ENCODE assay signal across 9 mouse cellular contexts in genomic region chr4:141766668-141767352, GRCm38 (mm10). TPM values are rescaled to one million over a fixed set of nuclear protein-coding genes. Genes with fewer than 3 reads are reported as not detected.
DNase-seq lines count a peak whose midpoint lies in the region; ATAC-seq lines count a peak whose summit lies in the region.
"Had no signal": no experiment of that assay in that cellular context is flagged by ENCODE, and none has a peak within 500 bp of the region (broad histone marks: within the 10 kb centered on the region; RNA-seq: fewer than 3 reads in every experiment).

No protein-coding gene starts in this region.

- peak overlapping the region; percentile 91 for H3K27ac ChIP-seq in lung, embryonic 15.5 days
- H3K27ac ChIP-seq in heart, embryonic 13.5 days (replicated peaks) = peak overlapping the region; percentile 93
- peak overlapping the region; percentile 70 for H3K27ac ChIP-seq in neural tube, embryonic 14.5 days (ENCODE audit: low read depth, low read length)

- H3K36me3 ChIP-seq in lung, embryonic 15.5 days = peaks cover 48% of the 10 kb centered on the region
- peaks cover 76% of the 10 kb centered on the region for H3K36me3 ChIP-seq in heart, embryonic 13.5 days
- peaks cover 51% of the 10 kb centered on the region for H3K36me3 ChIP-seq in neural tube, embryonic 14.5 days (ENCODE audit: control insufficient read depth, insufficient read depth, low read length)

- no peak overlapping the region for H3K4me3 ChIP-seq in lung, embryonic 15.5 days
- H3K4me3 ChIP-seq in heart, embryonic 13.5 days = peak overlapping the region; percentile 17
- no peak overlapping the region for H3K4me3 ChIP-seq in neural tube, embryonic 14.5 days (ENCODE audit: low read depth, low read length)

- DNase-seq in lung, postnatal 25 days (ENCODE audit: low spot score) = no peak
- peak; percentile 40 for DNase-seq in cerebellum, adult 11-12 months
- peak; percentile 43 to 63 for DNase-seq in kidney, postnatal 4 days
- DNase-seq in B cell, adult 2 months = no peak

- peak overlapping the region; percentile 21 for H3K4me2 ChIP-seq in lung, embryonic 15.5 days
- peak overlapping the region; percentile 57 for H3K4me2 ChIP-seq in heart, embryonic 13.5 days
- peak overlapping the region; percentile 11 for H3K4me2 ChIP-seq in neural tube, embryonic 14.5 days (ENCODE audit: low read depth, low read length)

- no peak overlapping the region for H3K9ac ChIP-seq in lung, embryonic 15.5 days
- H3K9ac ChIP-seq in heart, embryonic 13.5 days = peak overlapping the region; percentile 58
- no peak overlapping the region for H3K9ac ChIP-seq in neural tube, embryonic 14.5 days (replicated peaks; ENCODE audit: low read depth, low read length)

- ATAC-seq in lung, embryonic 15.5 days (ENCODE audit: borderline replicate concordance, extremely low read depth, low FRiP score, low TSS enrichment) = peak; percentile 86
- peak; percentile 25; the same call in 1 of the 2 replicates for ATAC-seq in heart, embryonic 13.5 days (ENCODE audit: extremely low read depth, insufficient number of reproducible peaks, low FRiP score, low TSS enrichment)
- peak; percentile 84 for ATAC-seq in neural tube, embryonic 14.5 days (ENCODE audit: low read depth)
- ATAC-seq in megakaryocyte progenitor cell, adult 5-6 weeks (replicated peaks; ENCODE audit: poor library complexity) = no peak; the same call in none of the 2 replicates

- H3K9me3 ChIP-seq in lung, embryonic 15.5 days = no peaks in the 10 kb centered on the region
- H3K9me3 ChIP-seq in heart, embryonic 13.5 days = no peaks in the 10 kb centered on the region
- H3K9me3 ChIP-seq in neural tube, embryonic 14.5 days (ENCODE audit: control insufficient read depth, low read length) = no peaks in the 10 kb centered on the region

- WGBS in lung, embryonic 15.5 days = 35% methylated on average over 19 of the region's 19 CpGs
- 31% methylated on average over 19 of the region's 19 CpGs for WGBS in heart, embryonic 13.5 days
- 44% methylated on average over 19 of the region's 19 CpGs for WGBS in neural tube, embryonic 14.5 days

- H3K4me1 ChIP-seq in lung, embryonic 15.5 days = peaks cover 34% of the 10 kb centered on the region
- H3K4me1 ChIP-seq in heart, embryonic 13.5 days = peaks cover 46% of the 10 kb centered on the region
- H3K4me1 ChIP-seq in neural tube, embryonic 14.5 days (ENCODE audit: control insufficient read depth, insufficient read depth, low read length) = peaks cover 6% of the 10 kb centered on the region; the same call in 1 of the 2 replicates

- H3K27me3 ChIP-seq in lung, embryonic 15.5 days = no peaks in the 10 kb centered on the region
- H3K27me3 ChIP-seq in heart, embryonic 13.5 days (replicated peaks) = no peaks in the 10 kb centered on the region
- no peaks in the 10 kb centered on the region for H3K27me3 ChIP-seq in neural tube, embryonic 14.5 days (ENCODE audit: control insufficient read depth, insufficient read depth, low read length)

RNA-seq across cellular contexts. Expression of gene Agmat, which starts 20.3 kb away (rescaled TPM):
- 0.20 and 0.26 TPM in 2 replicates for polyA plus RNA-seq in lung, embryonic 15.5 days (2015; fragmentation: Nextera tagmentation; extraction: Ambion mirVana)
- 1.0 and 1.9 TPM in 2 replicates for polyA plus RNA-seq in heart, embryonic 13.5 days (2015; fragmentation: Nextera tagmentation; extraction: Ambion mirVana)
- not detected in 2 replicates for polyA plus RNA-seq in neural tube, embryonic 14.5 days (2014; fragmentation: Nextera tagmentation; extraction: Ambion mirVana)
- total RNA-seq in megakaryocyte progenitor cell, adult 5-6 weeks (2015) = not detected in 2 replicates
- total RNA-seq in megakaryocyte progenitor cell, adult 5-6 weeks (2017) = not detected in 2 replicates

RNA-seq across cellular contexts. Expression of gene Dnajc16, which starts 23.9 kb away (rescaled TPM):
- 4.4 and 4.9 TPM in 2 replicates for polyA plus RNA-seq in lung, embryonic 15.5 days (2015; fragmentation: Nextera tagmentation; extraction: Ambion mirVana)
- 4.0 and 4.2 TPM in 2 replicates for polyA plus RNA-seq in heart, embryonic 13.5 days (2015; fragmentation: Nextera tagmentation; extraction: Ambion mirVana)
- polyA plus RNA-seq in neural tube, embryonic 14.5 days (2014; fragmentation: Nextera tagmentation; extraction: Ambion mirVana) = 5.8 and 6.4 TPM in 2 replicates
- total RNA-seq in megakaryocyte progenitor cell, adult 5-6 weeks (2015) = 4.8 and 6.5 TPM in 2 replicates
- total RNA-seq in megakaryocyte progenitor cell, adult 5-6 weeks (2017) = 5.9 and 6.4 TPM in 2 replicates

RNA-seq across cellular contexts. Expression of gene Casp9, which starts 26.6 kb away (rescaled TPM):
- 24.0 and 24.1 TPM in 2 replicates for polyA plus RNA-seq in lung, embryonic 15.5 days (2015; fragmentation: Nextera tagmentation; extraction: Ambion mirVana)
- polyA plus RNA-seq in heart, embryonic 13.5 days (2015; fragmentation: Nextera tagmentation; extraction: Ambion mirVana) = 14.3 and 15.5 TPM in 2 replicates
- 17.3 and 18.2 TPM in 2 replicates for polyA plus RNA-seq in neural tube, embryonic 14.5 days (2014; fragmentation: Nextera tagmentation; extraction: Ambion mirVana)
- 5.8 and 6.4 TPM in 2 replicates for total RNA-seq in megakaryocyte progenitor cell, adult 5-6 weeks (2015)
- 8.1 and 9.3 TPM in 2 replicates for total RNA-seq in megakaryocyte progenitor cell, adult 5-6 weeks (2017)

RNA-seq across cellular contexts. Expression of gene Ddi2, which starts 43.6 kb away (rescaled TPM):
- 22.1 and 22.8 TPM in 2 replicates for polyA plus RNA-seq in lung, embryonic 15.5 days (2015; fragmentation: Nextera tagmentation; extraction: Ambion mirVana)
- 13.2 and 15.6 TPM in 2 replicates for polyA plus RNA-seq in heart, embryonic 13.5 days (2015; fragmentation: Nextera tagmentation; extraction: Ambion mirVana)
- polyA plus RNA-seq in neural tube, embryonic 14.5 days (2014; fragmentation: Nextera tagmentation; extraction: Ambion mirVana) = 11.5 and 15.2 TPM in 2 replicates
- total RNA-seq in megakaryocyte progenitor cell, adult 5-6 weeks (2015) = 15.0 and 18.7 TPM in 2 replicates
- total RNA-seq in megakaryocyte progenitor cell, adult 5-6 weeks (2017) = 23.7 and 29.4 TPM in 2 replicates

RNA-seq across cellular contexts. Expression of gene Cela2a, which starts 59.1 kb away (rescaled TPM):
- polyA plus RNA-seq in lung, embryonic 15.5 days (2015; fragmentation: Nextera tagmentation; extraction: Ambion mirVana) = 2.1 TPM in 1 of 2 replicates, not detected in the other
- not detected in 2 replicates for polyA plus RNA-seq in heart, embryonic 13.5 days (2015; fragmentation: Nextera tagmentation; extraction: Ambion mirVana)
- polyA plus RNA-seq in neural tube, embryonic 14.5 days (2014; fragmentation: Nextera tagmentation; extraction: Ambion mirVana) = not detected in 2 replicates
- not detected in 2 replicates for total RNA-seq in megakaryocyte progenitor cell, adult 5-6 weeks (2015)
- total RNA-seq in megakaryocyte progenitor cell, adult 5-6 weeks (2017) = not detected in 2 replicates
- total RNA-seq: left cerebral cortex, postnatal 25 days had no signal

Comparison
In these comparisons a context has a peak if more than half of its experiments do, and no peak if none do; other contexts are left out.
1. DNase-seq: peak in cerebellum, adult 11-12 months (single experiment) and kidney, postnatal 4 days (2 of 2); none in lung, postnatal 25 days (single experiment) and B cell, adult 2 months (0 of 2).
2. Peak in every context shown above with its lines, with median percentiles within 50 percentile points of each other: H3K27ac ChIP-seq and H3K4me2 ChIP-seq.